Mouse (Mus musculus) mouse trophoblast stem cell (cell line): ENCODE results near the gene Cactin.

Source experiments
- in situ Hi-C, 2 experiments: fragments of 300-500 bp; cut with MseI, MboI; formaldehyde crosslinking; loops; 2 replicates in 1 of 2; 3 replicates in 1 of 2; pipeline ENCODE4 v1.15.1; 2025

Cactin gene

DNA sequence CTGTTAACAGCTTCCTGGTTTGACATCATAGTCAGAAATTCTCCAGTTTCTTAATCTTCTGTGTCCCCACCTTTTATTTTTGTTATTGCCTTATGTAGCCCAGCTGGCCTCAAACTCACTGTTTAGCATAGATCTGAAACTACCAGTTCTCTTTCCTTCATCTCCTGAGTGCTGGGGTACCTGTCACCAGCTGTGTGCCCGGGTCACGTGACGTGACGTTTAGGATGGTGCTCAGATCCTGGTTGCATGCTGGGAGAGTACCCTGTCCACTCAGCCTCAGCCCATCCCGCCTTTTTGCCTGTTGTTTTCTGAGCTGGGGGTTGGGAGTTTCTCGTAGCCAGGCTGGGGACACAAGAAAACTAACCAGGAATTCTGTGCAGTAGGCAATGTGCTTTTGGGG lies 23.7 kb upstream of the Cactin start:
- in situ Hi-C loops, result no loop called here

GRCm38 (mm10) chr10:81297845-81298244 lies 23.1 kb upstream of the Cactin start:
- in situ Hi-C loops, result no loop called here

GRCm38 (mm10) chr10:81298369-81299100 lies 22.4 kb upstream of the Cactin start:
- in situ Hi-C loops, result no loop called here

GRCm38 (mm10) chr10:81299585-81300351 lies 21.1 kb upstream of the Cactin start:
- in situ Hi-C loops, result no loop called here

- in situ Hi-C loops, result no loop called here
Measured at GRCm38 (mm10) chr10:81300352-81300907, 20.5 kb upstream of the Cactin start.

GRCm38 (mm10) chr10:81301321-81301720 lies 19.6 kb upstream of the Cactin start:
- in situ Hi-C loops, result no loop called here

DNA sequence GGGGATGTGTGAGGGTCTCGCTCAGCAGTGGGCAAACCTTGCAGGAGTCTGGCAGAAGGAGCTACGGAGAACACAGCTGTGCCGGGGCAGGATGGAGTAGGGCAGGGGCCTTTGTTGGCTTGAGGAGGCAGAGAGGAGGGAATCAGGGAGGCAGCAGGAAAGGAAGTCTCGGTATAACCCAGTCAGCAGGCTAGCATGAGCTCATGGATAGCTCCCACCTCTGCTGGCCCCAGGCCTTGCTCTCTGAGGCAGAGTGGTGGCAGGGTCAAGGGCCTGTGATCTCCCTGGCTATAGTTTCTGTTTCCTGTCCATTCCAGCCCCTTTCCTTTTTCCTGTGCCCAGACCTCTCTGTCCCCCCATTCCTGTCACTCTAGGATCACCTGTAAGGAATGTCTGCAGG lies 18.6 kb upstream of the Cactin start:
- in situ Hi-C loops, result no loop called here

GRCm38 (mm10) chr10:81302781-81303218 lies 18.1 kb upstream of the Cactin start:
- in situ Hi-C loops, result no loop called here

GRCm38 (mm10) chr10:81303258-81303657 lies 17.6 kb upstream of the Cactin start:
- in situ Hi-C loops, result no loop called here

DNA sequence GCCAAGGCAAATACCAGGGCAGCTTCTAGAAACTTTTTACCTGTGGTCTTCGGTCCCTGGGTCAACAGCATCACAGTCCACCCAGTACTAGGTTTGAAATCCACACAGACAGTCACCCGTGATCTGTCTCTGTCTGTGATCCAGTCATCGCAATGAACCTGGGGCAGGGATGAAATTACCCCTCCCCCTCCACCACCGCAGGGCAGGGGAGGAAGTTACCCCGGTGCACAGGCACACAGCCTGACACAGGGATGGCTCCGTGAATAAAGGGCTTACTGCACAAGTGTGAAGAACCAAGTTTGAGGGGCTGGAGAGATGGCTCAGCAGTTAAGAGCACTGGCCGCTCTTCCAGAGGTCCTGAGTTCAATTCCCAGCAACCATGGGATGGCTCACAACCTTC lies 17.1 kb upstream of the Cactin start:
- in situ Hi-C loops, result no loop called here

DNA sequence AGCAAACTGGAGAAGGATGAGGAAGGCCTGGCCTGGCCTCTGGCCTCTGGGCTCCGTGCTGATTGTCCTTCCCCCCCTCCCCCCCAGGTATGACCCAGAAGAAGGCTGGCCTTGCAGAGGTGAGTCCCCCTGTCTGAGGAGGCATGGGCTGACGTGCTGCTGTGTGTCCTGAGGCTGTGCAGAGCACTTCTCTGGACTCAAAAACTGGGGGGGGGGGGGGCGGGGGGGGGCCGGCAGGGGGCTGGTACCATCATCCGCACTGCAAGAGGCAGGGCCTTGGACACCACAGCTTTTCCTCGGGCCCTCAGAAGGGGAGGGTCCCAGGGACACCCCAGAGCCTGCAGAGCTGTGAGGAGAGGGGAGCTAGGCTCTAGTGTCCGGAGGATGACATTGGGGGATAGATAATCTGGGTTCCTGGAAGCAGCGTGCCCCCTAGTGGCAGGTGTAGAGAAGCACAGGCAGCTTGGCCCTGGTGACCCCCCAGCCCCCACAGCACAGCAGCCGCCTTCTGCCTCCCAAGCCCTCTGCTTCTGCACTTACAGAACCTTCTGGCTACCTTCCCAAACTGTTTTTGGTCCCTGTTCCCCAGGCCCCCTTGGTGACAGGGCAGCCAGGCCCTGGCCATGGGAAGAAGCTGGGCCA lies 16.2 kb upstream of the Cactin start:
- in situ Hi-C loops, result no loop called here

DNA sequence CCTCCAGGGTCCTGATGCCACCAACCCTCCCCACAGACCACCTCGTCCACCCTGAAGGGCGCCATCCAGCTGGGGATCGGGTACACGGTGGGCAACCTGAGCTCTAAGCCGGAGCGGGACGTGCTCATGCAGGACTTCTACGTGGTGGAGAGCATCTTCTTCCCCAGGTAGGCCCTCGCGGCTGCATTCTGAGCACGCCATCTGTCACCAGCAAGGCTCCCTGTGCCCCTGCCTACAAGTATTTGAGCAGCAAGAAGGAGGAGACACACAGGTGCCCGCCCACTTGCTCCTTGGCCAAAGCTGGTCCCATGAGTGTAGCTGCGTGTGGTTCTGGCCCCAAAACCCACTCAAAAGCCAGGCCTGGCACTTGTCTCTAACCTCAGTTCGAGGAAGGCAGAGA lies 15.2 kb upstream of the Cactin start:
- in situ Hi-C loops, result no loop called here

DNA sequence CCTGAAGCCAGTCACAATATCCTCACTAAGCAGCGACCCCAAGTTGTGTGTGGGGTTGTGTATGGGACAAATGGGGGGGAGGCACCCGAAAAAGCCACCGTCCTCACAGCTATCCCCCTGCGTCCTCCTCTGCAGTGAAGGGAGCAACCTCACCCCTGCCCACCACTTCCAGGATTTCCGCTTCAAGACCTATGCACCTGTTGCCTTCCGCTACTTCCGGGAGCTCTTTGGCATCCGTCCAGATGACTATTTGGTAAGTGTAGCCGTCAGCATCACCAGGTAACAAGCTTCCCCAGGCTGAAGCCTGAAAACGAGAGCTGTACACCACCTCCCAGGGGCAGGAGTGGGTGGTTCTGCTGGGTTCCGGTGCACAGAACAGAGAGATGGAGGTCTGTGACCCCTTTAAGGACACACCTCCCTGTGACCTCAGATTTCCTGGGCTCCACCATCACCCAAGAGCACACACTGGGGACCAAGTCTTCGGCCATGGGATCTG lies 14.7 kb upstream of the Cactin start:
- in situ Hi-C loops, result no loop called here

GRCm38 (mm10) chr10:81306837-81307682 lies 13.8 kb upstream of the Cactin start:
- in situ Hi-C loops, result no loop called here

GRCm38 (mm10) chr10:81309571-81309970 lies 11.3 kb upstream of the Cactin start:
- in situ Hi-C loops, result no loop called here

GRCm38 (mm10) chr10:81313581-81313980 lies 7.3 kb upstream of the Cactin start:
- in situ Hi-C loops, result no loop called here

DNA sequence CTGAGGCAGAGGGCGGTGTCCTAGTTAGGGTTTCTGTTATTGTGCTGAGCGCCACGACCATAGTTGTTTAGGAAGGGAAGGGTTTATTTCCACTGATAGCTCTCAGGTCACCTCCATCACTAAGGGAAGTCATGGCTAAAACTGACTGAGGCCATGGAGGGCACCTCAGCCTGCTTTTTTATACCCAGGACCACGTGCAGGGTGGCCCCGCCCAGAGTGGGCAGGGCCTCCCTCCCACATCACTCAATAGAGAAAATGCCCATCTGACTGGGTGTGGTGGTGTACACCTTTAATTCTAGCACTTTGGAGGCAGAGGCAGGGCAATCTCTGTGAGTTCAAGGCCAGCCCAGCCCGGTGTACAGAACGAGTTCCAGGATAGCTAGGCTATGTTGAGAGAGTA lies 6.7 kb upstream of the Cactin start:
- in situ Hi-C loops, result no loop called here

GRCm38 (mm10) chr10:81315587-81315986 lies 5.3 kb upstream of the Cactin start:
- in situ Hi-C loops, result no loop called here

- in situ Hi-C loops, result no loop called here
Measured at GRCm38 (mm10) chr10:81316338-81317060, 4.4 kb upstream of the Cactin start.

- in situ Hi-C loops, result no loop called here
Measured at GRCm38 (mm10) chr10:81317273-81317672, 3.6 kb upstream of the Cactin start.
